Mouse (Mus musculus) CD8-positive naive resting alpha-beta T cell, adult 2 months (primary cell): ENCODE results near the gene Hspb8.
"Not testable (repeated sequence)": the region's sequence is repeated elsewhere in the genome, so short reads cannot be mapped to it uniquely, and the experiment has no call there.

Source experiments
- DNase-seq, 2 experiments: peaks; one replicate each; pipeline ENCODE4 v3.0.0; 2022; ENCODE audit warnings: low read depth in 2 of 2, low spot score in 2 of 2

Gene Hspb8

DNA sequence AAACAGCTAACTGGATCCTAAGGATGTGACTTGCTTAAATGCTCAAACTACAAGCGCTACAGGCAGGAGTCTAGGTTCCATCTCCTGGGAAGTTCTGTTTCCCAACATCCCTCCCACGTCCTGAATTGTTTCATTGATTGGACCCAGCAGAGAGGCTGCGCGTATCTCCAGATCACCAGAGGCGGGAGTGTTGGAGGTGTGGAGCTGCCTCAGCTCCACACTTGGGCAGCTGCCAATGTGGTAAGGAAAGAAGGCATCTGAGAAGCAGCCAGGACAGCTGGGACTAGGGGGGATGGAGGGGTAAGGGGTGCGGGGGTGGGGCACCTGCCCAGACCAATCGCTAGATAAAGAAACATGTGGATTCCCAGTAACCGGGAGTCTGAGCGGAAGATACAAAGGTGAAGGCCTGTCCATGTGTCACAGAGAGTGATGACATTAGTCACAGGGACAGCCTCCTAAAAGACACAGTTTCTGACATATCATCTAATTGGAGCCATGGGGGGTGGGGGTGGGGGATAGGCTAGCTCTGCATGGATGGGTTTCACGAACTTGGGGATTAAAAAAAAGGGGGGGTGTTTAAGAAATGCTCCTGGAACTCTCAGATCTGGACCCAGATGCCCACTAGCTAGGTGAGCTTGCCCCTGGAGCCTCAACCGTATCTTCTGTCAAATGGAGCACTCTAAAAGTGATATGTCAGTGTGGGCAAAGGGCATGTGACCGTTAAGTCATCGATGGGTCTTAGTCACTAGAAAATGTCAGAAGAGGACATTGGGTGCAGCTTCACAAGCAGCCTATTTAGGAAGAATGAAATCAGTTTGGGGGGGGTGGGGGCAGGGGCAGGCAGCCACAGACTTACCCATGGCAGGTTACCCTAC, 12.5 kb upstream of the Hspb8 start:
- DNase-seq: no peak

DNA sequence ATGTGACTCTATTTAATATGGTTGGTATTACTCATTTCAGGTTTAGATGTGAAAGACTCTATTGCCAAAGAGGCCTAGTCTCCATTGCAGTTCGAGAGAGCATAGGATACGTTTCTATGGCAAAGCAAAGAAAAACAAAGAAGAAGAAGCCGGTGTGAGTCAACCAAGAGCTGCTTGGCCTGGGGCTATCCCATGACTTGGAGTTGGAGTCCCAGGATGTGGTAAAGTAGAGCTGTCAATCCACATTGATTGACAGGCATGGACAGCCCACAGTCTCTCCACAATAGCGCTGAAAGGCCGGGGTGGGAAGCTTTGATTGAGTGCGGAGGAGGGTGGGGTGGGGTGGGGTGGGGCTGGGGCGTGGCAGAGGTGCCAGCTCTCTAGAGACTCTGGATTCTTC, 10.2 kb upstream of the Hspb8 start:
- no peak for DNase-seq

DNA sequence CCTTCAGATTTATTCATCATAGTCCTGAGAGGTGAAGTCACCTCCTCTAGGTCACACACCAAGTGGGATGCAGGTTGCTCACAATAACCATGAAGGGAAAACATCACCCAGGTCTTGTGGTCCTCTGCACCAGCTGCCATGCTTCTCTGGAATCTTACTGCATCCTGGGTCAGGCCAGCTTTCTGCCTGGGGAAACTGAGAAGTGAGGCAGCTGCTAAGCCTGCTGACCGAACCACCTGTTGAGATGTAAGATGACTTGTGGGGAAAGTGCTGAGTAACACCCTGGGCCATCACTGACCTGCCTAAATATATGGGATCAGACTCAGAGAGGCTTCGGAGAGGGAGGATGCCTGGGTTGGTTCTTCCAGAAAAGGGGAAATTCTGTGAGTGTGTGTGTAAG, 4.0 kb upstream of the Hspb8 start:
- DNase-seq: no peak

GRCm38 (mm10) chr5:116425709-116426108, 3.0 kb upstream of the Hspb8 start:
- not testable (repeated sequence) for DNase-seq

- no peak for DNase-seq
Measured at GRCm38 (mm10) chr5:116425273-116425672, 2.6 kb upstream of the Hspb8 start.

- no peak for DNase-seq
Measured at GRCm38 (mm10) chr5:116423746-116424145, 1.1 kb upstream of the Hspb8 start.

GRCm38 (mm10) chr5:116421791-116422481, 728 bp downstream of the Hspb8 start:
- DNase-seq: no peak

DNA sequence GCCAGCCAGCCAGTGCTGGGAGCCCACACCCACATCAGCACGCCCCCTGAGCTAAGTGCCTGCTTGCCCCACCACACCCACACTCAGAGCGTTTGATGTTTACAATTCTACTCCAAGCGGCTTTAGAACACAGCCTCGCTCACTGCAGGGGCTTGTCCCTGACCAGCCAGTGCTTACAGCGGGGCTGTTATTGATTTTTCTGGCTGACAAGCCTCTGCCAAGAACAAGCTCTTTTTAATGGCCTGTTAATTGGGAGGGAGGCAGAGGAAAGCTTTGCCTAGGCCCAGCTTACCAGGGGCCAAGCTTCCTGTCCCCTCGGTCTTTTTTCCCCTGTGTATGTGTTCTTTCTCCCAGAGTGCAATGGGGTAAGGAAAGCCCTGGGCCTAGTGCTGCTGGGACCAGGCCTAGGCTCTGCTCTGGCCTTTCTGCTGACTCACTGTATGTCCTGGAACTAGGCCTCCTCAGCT, 1.9 kb downstream of the Hspb8 start:
- no peak for DNase-seq

DNA sequence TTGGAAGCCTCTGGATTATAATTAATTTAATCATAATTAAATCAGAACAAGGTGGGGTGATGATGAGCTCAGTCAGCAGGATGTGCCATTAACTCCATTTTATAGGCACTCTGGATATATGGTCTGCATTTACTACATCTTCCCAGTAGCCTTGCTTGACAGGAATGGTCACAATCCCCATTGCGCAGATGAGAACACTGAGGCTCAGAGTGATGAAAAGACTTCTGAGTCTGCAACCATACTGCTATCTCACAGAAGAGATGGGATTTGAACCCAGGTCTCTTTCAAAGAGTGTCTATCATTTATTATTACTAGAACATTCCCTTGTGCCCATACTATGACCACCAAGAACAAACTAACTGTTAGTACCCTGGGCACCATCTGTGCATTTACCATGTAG, 2.5 kb downstream of the Hspb8 start:
- no peak for DNase-seq

GRCm38 (mm10) chr5:116419322-116420045, 3.2 kb downstream of the Hspb8 start:
- no peak for DNase-seq

GRCm38 (mm10) chr5:116416208-116416607, 6.5 kb downstream of the Hspb8 start:
- DNase-seq: no peak

GRCm38 (mm10) chr5:116409689-116410590, 12.7 kb downstream of the Hspb8 start:
- no peak for DNase-seq

DNA sequence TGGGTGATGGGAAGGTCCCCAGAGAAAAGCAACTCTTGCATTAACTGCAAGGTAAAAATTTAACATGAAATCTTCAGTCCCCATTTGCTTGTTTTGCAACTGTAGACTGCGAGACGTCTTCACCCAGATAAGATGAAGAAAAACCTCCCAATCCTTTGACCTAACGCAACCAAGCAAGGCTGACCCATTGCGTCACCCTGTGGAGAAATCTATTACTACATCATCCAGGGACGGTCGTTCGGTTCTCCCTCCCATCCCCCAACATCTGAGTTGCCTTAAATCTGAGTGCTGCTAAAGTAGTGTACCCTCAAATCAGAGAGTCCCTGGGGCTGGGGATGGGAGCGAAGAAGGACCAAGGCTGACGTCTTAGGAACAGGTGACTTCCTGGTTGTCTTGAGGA, 13.7 kb downstream of the Hspb8 start:
- no peak for DNase-seq

- DNase-seq: no peak
Measured at GRCm38 (mm10) chr5:116407936-116408335, 14.7 kb downstream of the Hspb8 start.

DNA sequence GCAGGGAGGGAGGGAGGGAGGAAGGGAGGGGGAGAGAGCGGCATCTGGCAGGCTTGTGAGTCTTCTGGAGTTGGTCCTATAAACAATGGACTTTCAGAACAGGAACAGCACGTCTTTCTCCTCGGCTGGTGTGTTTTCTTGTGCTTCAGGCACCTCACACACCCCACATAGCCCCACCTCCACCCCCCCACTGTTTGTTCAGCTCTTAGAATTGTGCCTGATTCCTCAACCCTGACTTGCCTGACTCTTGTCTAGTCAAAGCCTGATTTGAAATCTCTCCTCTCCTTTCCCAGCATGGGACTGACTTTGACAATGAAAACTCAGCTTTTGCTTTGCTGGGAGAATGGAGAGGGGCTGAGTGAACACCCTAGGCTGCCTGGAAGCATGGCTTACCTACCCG, 15.3 kb downstream of the Hspb8 start:
- no peak for DNase-seq

GRCm38 (mm10) chr5:116406507-116406906, 16.2 kb downstream of the Hspb8 start:
- DNase-seq: no peak

GRCm38 (mm10) chr5:116405934-116406333, 16.7 kb downstream of the Hspb8 start:
- no peak for DNase-seq

GRCm38 (mm10) chr5:116404063-116404462, 18.6 kb downstream of the Hspb8 start:
- DNase-seq: no peak

DNA sequence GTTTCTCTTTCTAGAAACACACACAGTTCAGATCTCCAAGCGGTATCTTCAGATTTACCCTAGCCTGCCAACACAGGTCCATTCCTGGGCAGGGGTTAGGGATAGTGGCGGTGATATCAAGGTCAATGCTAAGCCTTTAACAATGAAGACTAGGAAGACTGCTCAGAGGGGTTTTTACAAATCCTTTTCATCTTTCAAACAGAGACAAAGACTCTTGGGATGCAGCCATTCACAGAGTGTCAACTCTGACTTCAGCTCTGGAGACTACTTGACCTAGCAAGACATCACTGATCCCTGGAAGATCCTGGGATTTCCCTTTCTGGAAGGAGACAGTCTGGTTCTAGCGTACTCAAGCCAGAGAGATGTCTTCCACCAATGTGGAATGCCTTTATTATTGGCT, 21.9 kb downstream of the Hspb8 start:
- no peak for DNase-seq

- no peak for DNase-seq
Measured at GRCm38 (mm10) chr5:116400042-116400730, 22.5 kb downstream of the Hspb8 start.
